Mouse (Mus musculus) heart, adult 9 months (tissue): ENCODE data around the gene Slc22a20.

ENCODE experiments used
- DNase-seq, 2 experiments: peaks; one replicate each; pipeline ENCODE4 v3.0.0; 2022; ENCODE audit warnings: low spot score in 2 of 2

Slc22a20 gene

GRCm38 (mm10) chr19:5953201-5953770 lies 32.7 kb downstream of the Slc22a20 start:
- DNase-seq: no peak

GRCm38 (mm10) chr19:5952071-5952691 lies 33.8 kb downstream of the Slc22a20 start:
- DNase-seq: peak; percentile 88 to 95

GRCm38 (mm10) chr19:5951631-5952030 lies 34.3 kb downstream of the Slc22a20 start:
- no peak for DNase-seq

GRCm38 (mm10) chr19:5950218-5950617 lies 35.7 kb downstream of the Slc22a20 start:
- DNase-seq: no peak

GRCm38 (mm10) chr19:5945891-5946290 lies 40.1 kb downstream of the Slc22a20 start:
- DNase-seq: peak; percentile 71 to 78

GRCm38 (mm10) chr19:5945027-5945426 lies 40.9 kb downstream of the Slc22a20 start:
- no peak for DNase-seq

- DNase-seq: no peak
Observed at GRCm38 (mm10) chr19:5944145-5944544, 41.8 kb downstream of the Slc22a20 start.

GRCm38 (mm10) chr19:5943404-5943803 lies 42.5 kb downstream of the Slc22a20 start:
- DNase-seq: no peak

GRCm38 (mm10) chr19:5942581-5942980 lies 43.4 kb downstream of the Slc22a20 start:
- DNase-seq: no peak

- DNase-seq: no peak
Observed at GRCm38 (mm10) chr19:5940656-5941055, 45.3 kb downstream of the Slc22a20 start.

- peak; percentile 88 to 90 for DNase-seq
Observed at GRCm38 (mm10) chr19:5940173-5940572, 45.8 kb downstream of the Slc22a20 start.

GRCm38 (mm10) chr19:5939715-5940114 lies 46.2 kb downstream of the Slc22a20 start:
- DNase-seq: no peak

- no peak for DNase-seq
Observed at GRCm38 (mm10) chr19:5938516-5938915, 47.4 kb downstream of the Slc22a20 start.

- DNase-seq: no peak
Observed at GRCm38 (mm10) chr19:5937836-5938406, 48.0 kb downstream of the Slc22a20 start.

GRCm38 (mm10) chr19:5937095-5937835 lies 48.7 kb downstream of the Slc22a20 start:
- DNase-seq: no peak

GRCm38 (mm10) chr19:5935691-5936090 lies 50.3 kb downstream of the Slc22a20 start:
- no peak for DNase-seq

- DNase-seq: peak; percentile 72 to 74
Observed at GRCm38 (mm10) chr19:5935266-5935665, 50.7 kb downstream of the Slc22a20 start.

- DNase-seq: peak; percentile 83
Observed at GRCm38 (mm10) chr19:5929634-5930596, 56.0 kb downstream of the Slc22a20 start.

GRCm38 (mm10) chr19:5928546-5928945 lies 57.4 kb downstream of the Slc22a20 start:
- DNase-seq: no peak

GRCm38 (mm10) chr19:5928104-5928503 lies 57.8 kb downstream of the Slc22a20 start:
- no peak for DNase-seq

- DNase-seq: no peak
Observed at GRCm38 (mm10) chr19:5927532-5927931, 58.4 kb downstream of the Slc22a20 start.
